Mouse (Mus musculus): ENCODE measurements around the gene Prok2. TPM values are rescaled to one million over a fixed set of nuclear protein-coding genes. Genes with fewer than 3 reads are reported as not detected.

Prok2 gene
- polyA plus RNA-seq (2014; fragmentation: Illumina TruSeq; extraction: RNeasy Lipid Tissue Mini Kit (QIAGEN cat#74804); ENCODE audit: low read depth, low replicate concordance): 78.1 TPM

DNA sequence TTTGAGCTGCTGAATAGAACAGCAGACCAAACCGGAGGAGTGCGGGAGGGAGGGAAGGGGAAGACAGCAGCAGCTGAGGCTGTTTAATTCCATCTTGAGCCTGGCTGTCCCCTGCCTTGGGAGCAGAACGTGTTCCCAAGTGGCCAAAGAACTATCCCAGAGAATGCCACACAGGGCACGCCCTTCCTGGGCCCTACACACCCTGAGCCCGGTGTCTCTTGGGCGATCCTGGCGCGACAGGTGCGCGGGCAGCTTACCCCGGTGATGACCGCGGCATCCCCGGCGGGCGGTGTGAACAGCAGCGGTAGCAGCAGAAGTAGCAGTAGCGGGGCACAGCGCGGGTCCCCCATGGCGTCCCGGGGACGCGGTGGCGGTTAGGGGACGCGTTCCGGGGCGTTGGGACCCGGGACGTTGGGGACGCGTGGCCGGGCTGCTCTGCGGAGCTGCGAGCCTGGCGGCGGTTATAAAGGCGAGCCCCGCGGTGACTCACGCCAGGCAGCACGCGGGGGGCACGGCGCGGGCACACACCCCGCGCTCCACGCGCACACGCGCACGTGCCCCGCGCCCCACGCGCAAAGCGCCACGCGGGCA, at the start of gene Prok2:
Gene Prok2 (minus strand): TSS at position 422 of the 591 bp plus-strand sequence.

DNA sequence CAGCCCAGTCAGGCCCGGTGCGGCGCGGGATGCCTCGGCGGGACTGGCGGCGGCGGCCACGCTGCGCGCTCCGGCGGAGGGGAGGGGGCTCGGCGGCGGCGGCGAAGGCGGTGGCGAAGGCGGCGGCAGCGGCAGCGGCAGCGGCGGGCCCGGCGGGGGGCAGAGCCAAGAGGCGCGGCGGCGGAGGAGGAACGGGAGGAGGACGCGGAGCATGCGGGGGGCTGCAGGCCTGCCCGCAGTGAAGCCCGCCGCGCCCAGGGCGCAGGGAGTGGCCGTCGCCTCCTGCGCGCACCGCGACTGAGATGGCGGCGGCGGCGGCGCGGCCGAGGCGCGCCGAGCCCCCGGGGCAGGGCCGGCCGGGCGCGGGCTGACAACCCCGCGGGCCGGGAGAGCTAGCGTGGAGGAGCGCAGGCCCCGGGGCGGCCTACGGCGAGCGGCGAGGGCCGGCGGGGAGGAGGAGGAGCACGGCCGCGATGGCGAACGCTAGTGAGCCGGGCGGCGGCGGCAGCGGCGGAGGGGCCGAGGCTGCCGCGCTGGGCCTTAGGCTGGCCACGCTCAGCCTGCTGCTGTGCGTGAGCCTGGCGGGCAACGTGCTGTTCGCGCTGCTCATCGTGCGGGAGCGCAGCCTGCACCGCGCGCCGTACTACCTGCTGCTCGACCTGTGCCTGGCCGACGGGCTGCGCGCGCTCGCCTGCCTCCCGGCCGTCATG, 33.8 kb downstream of the Prok2 start, which contains the start of gene Gpr27:
Gene Gpr27 (plus strand): TSS at position 474 of the 710 bp plus-strand sequence.

DNA sequence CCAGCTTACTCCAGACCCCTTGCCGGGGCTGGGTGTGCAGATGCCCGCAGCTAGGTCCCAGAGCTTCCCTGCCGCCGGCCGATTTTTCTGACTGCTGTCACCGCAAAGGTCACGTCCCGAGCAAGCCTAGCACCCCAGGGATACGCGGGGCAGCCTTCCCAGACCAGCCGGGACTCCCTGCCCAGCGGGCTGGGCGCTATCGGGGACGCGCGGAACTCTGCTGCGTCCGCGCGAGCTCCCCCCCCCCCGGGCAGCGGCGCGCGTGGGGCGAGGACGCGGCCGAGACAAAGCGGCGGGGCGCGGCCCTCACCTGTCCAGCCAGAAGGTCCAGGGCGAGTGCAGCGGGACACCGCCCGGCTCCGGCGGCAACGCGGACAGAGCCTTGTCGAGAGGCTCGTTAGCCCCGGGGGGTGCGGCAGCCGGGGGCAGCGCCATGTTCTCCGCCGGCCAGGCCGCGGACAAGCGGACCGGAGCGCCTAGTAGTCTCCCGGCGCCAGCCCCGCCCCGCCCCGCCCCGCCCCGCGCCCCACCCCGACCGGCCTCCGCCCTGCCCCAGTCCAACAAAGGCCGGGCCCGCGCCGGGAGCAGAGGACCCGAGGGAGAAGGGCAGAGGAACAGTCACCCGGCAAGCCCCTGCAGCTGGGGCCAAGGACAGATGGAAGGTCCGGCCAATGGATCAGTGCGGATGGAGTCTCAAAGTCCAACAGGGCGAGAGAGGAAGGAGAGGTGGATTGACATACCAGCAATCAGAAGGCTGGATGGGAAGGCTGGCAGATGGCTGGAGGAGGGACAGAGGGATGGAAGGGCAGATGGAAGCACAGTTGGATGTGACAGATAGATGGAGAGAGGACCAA, 59.6 kb downstream of the Prok2 start, which contains the start of the genes Eif4e3 and Gm20696:
Gene Eif4e3 (minus strand): TSS at position 454 of the 854 bp plus-strand sequence.
Gene Gm20696 (minus strand): TSS at position 480 of the 854 bp plus-strand sequence.

Other genes starting within 250 kb of the Prok2 start
- gene Foxp1, start 203.7 kb downstream of the Prok2 start, polyA plus RNA-seq (2014; fragmentation: Illumina TruSeq; extraction: RNeasy Lipid Tissue Mini Kit (QIAGEN cat#74804); ENCODE audit: low read depth, low replicate concordance): 10.4 TPM
- 3.5 TPM for gene Eif4e3, start 59.6 kb downstream of the Prok2 start, polyA plus RNA-seq (2014; fragmentation: Illumina TruSeq; extraction: RNeasy Lipid Tissue Mini Kit (QIAGEN cat#74804); ENCODE audit: low read depth, low replicate concordance)
- gene Gm20696, start 59.6 kb downstream of the Prok2 start, polyA plus RNA-seq (2014; fragmentation: Illumina TruSeq; extraction: RNeasy Lipid Tissue Mini Kit (QIAGEN cat#74804); ENCODE audit: low read depth, low replicate concordance): not detected
- 0.41 TPM for gene Gpr27, start 33.7 kb downstream of the Prok2 start, polyA plus RNA-seq (2014; fragmentation: Illumina TruSeq; extraction: RNeasy Lipid Tissue Mini Kit (QIAGEN cat#74804); ENCODE audit: low read depth, low replicate concordance)

Measured in testis, adult 10 weeks (tissue).